Mouse (Mus musculus): ENCODE measurements at regions not wholly inside any gene's neighbourhood (a gene's known extent, or its start where the extent isn't known, plus 50 kb on each side); places are given as distances from the start of the nearest gene placed in this dataset.

GRCm38 (mm10) chr13:116619105-116619504 is 309.6 kb upstream of the Isl1 start:
- Histone ChIP-seq H3K4me3 (ENCODE audit: low read depth, low read length) (no peak overlapping the region), H3K9ac (ENCODE audit: low read depth, low read length) (no peak overlapping the region), H3K27me3 (replicated peaks; ENCODE audit: control insufficient read depth, insufficient read depth, low read length) (no peaks in the 10 kb centered on the region), H3K4me2 (ENCODE audit: low read depth, low read length) (no peak overlapping the region), H3K9me3 (ENCODE audit: control insufficient read depth, low read length) (no peaks in the 10 kb centered on the region), H3K36me3 (ENCODE audit: control insufficient read depth, insufficient read depth, low read length) (no peaks in the 10 kb centered on the region), H3K27ac (replicated peaks; ENCODE audit: low read depth, low read length) (no peak overlapping the region), H3K4me1 (ENCODE audit: control insufficient read depth, insufficient read depth, low read length) (no peaks in the 10 kb centered on the region)
- no peak for ATAC-seq (ENCODE audit: low read depth)
- no peak for DNase-seq (ENCODE audit: low spot score)
- 86% methylated on average over 5 of the region's 5 CpGs for WGBS

GRCm38 (mm10) chr13:116596346-116596745 is 286.9 kb upstream of the Isl1 start:
- Histone ChIP-seq H3K4me2 (ENCODE audit: low read depth, low read length) (no peak overlapping the region), H3K36me3 (ENCODE audit: control insufficient read depth, insufficient read depth, low read length) (no peaks in the 10 kb centered on the region), H3K27me3 (replicated peaks; ENCODE audit: control insufficient read depth, insufficient read depth, low read length) (no peaks in the 10 kb centered on the region), H3K4me1 (ENCODE audit: control insufficient read depth, insufficient read depth, low read length) (no peaks in the 10 kb centered on the region), H3K4me3 (ENCODE audit: low read depth, low read length) (no peak overlapping the region), H3K27ac (replicated peaks; ENCODE audit: low read depth, low read length) (no peak overlapping the region), H3K9ac (ENCODE audit: low read depth, low read length) (no peak overlapping the region), H3K9me3 (ENCODE audit: control insufficient read depth, low read length) (no peaks in the 10 kb centered on the region)
- no peak for ATAC-seq (ENCODE audit: low read depth)
- DNase-seq (ENCODE audit: low spot score) = no peak
- 91% methylated on average over 4 of the region's 4 CpGs for WGBS

GRCm38 (mm10) chr13:116595512-116595911 is 286.0 kb upstream of the Isl1 start:
- Histone ChIP-seq H3K4me3 (ENCODE audit: low read depth, low read length) (no peak overlapping the region), H3K27ac (replicated peaks; ENCODE audit: low read depth, low read length) (no peak overlapping the region), H3K4me2 (ENCODE audit: low read depth, low read length) (no peak overlapping the region), H3K9me3 (ENCODE audit: control insufficient read depth, low read length) (no peaks in the 10 kb centered on the region), H3K9ac (ENCODE audit: low read depth, low read length) (no peak overlapping the region), H3K27me3 (replicated peaks; ENCODE audit: control insufficient read depth, insufficient read depth, low read length) (no peaks in the 10 kb centered on the region), H3K36me3 (ENCODE audit: control insufficient read depth, insufficient read depth, low read length) (no peaks in the 10 kb centered on the region), H3K4me1 (ENCODE audit: control insufficient read depth, insufficient read depth, low read length) (no peaks in the 10 kb centered on the region)
- no peak for ATAC-seq (ENCODE audit: low read depth)
- DNase-seq (ENCODE audit: low spot score) = no peak
- 85% methylated on average over 2 of the region's 2 CpGs for WGBS

- no peak overlapping the region for H3K27ac ChIP-seq (replicated peaks; ENCODE audit: low read depth, low read length)
- H3K27me3 ChIP-seq (replicated peaks; ENCODE audit: control insufficient read depth, insufficient read depth, low read length) = no peaks in the 10 kb centered on the region
- H3K9me3 ChIP-seq (ENCODE audit: control insufficient read depth, low read length) = 0 out of 2 replicates have a peak, but pooled peaks cover 5% of the 10 kb centered on the region
- no peak overlapping the region for H3K4me2 ChIP-seq (ENCODE audit: low read depth, low read length)
- no peak overlapping the region for H3K9ac ChIP-seq (ENCODE audit: low read depth, low read length)
- H3K4me1 ChIP-seq (ENCODE audit: control insufficient read depth, insufficient read depth, low read length) = no peaks in the 10 kb centered on the region
- DNase-seq (ENCODE audit: low spot score) (no peak), ATAC-seq (ENCODE audit: low read depth) (no peak)
- H3K36me3 ChIP-seq (ENCODE audit: control insufficient read depth, insufficient read depth, low read length) = no peaks in the 10 kb centered on the region
- H3K4me3 ChIP-seq (ENCODE audit: low read depth, low read length) = no peak overlapping the region
Measured at GRCm38 (mm10) chr13:116575958-116576335, 266.5 kb upstream of the Isl1 start.

- Histone ChIP-seq H3K4me2 (ENCODE audit: low read depth, low read length) (no peak overlapping the region), H3K27ac (replicated peaks; ENCODE audit: low read depth, low read length) (no peak overlapping the region), H3K4me3 (ENCODE audit: low read depth, low read length) (no peak overlapping the region), H3K9me3 (ENCODE audit: control insufficient read depth, low read length) (0 out of 2 replicates have a peak, but pooled peaks cover 5% of the 10 kb centered on the region), H3K4me1 (ENCODE audit: control insufficient read depth, insufficient read depth, low read length) (no peaks in the 10 kb centered on the region), H3K36me3 (ENCODE audit: control insufficient read depth, insufficient read depth, low read length) (no peaks in the 10 kb centered on the region), H3K27me3 (replicated peaks; ENCODE audit: control insufficient read depth, insufficient read depth, low read length) (no peaks in the 10 kb centered on the region), H3K9ac (ENCODE audit: low read depth, low read length) (no peak overlapping the region)
- peak; percentile 33 for DNase-seq (ENCODE audit: low spot score)
- ATAC-seq (ENCODE audit: low read depth) = no peak
- WGBS = 38% methylated on average over 11 of the region's 11 CpGs
Measured at GRCm38 (mm10) chr13:116575274-116575957, 265.9 kb upstream of the Isl1 start.

GRCm38 (mm10) chr13:116555053-116555452 is 245.6 kb upstream of the Isl1 start:
- DNase-seq (ENCODE audit: low spot score) (no peak), ATAC-seq (ENCODE audit: low read depth) (no peak)
- H3K36me3 ChIP-seq (ENCODE audit: control insufficient read depth, insufficient read depth, low read length) = no peaks in the 10 kb centered on the region
- WGBS = 58% methylated on average over 4 of the region's 4 CpGs
- H3K4me2 ChIP-seq (ENCODE audit: low read depth, low read length) = no peak overlapping the region
- no peak overlapping the region for H3K4me3 ChIP-seq (ENCODE audit: low read depth, low read length)
- H3K27ac ChIP-seq (replicated peaks; ENCODE audit: low read depth, low read length) = no peak overlapping the region
- H3K27me3 ChIP-seq (replicated peaks; ENCODE audit: control insufficient read depth, insufficient read depth, low read length) = no peaks in the 10 kb centered on the region
- no peaks in the 10 kb centered on the region for H3K4me1 ChIP-seq (ENCODE audit: control insufficient read depth, insufficient read depth, low read length)
- no peak overlapping the region for H3K9ac ChIP-seq (ENCODE audit: low read depth, low read length)
- H3K9me3 ChIP-seq (ENCODE audit: control insufficient read depth, low read length) = no peaks in the 10 kb centered on the region

GRCm38 (mm10) chr13:116535211-116535610 is 225.7 kb upstream of the Isl1 start:
- 79% methylated on average over 3 of the region's 3 CpGs for WGBS
- DNase-seq (ENCODE audit: low spot score) (no peak), ATAC-seq (ENCODE audit: low read depth) (no peak)
- Histone ChIP-seq H3K27ac (replicated peaks; ENCODE audit: low read depth, low read length) (no peak overlapping the region), H3K27me3 (replicated peaks; ENCODE audit: control insufficient read depth, insufficient read depth, low read length) (no peaks in the 10 kb centered on the region), H3K4me3 (ENCODE audit: low read depth, low read length) (no peak overlapping the region), H3K4me1 (ENCODE audit: control insufficient read depth, insufficient read depth, low read length) (no peaks in the 10 kb centered on the region), H3K9ac (ENCODE audit: low read depth, low read length) (no peak overlapping the region), H3K36me3 (ENCODE audit: control insufficient read depth, insufficient read depth, low read length) (no peaks in the 10 kb centered on the region), H3K4me2 (ENCODE audit: low read depth, low read length) (no peak overlapping the region), H3K9me3 (ENCODE audit: control insufficient read depth, low read length) (no peaks in the 10 kb centered on the region)

GRCm38 (mm10) chr13:116533163-116533562 is 223.7 kb upstream of the Isl1 start:
- 83% methylated on average over 3 of the region's 3 CpGs for WGBS
- ATAC-seq (ENCODE audit: low read depth) = no peak

GRCm38 (mm10) chr13:116528289-116528688 is 218.8 kb upstream of the Isl1 start:
- Histone ChIP-seq H3K27ac (replicated peaks; ENCODE audit: low read depth, low read length) (no peak overlapping the region), H3K4me2 (ENCODE audit: low read depth, low read length) (no peak overlapping the region), H3K27me3 (replicated peaks; ENCODE audit: control insufficient read depth, insufficient read depth, low read length) (no peaks in the 10 kb centered on the region), H3K4me1 (ENCODE audit: control insufficient read depth, insufficient read depth, low read length) (no peaks in the 10 kb centered on the region; the same call in 1 of the 2 replicates), H3K36me3 (ENCODE audit: control insufficient read depth, insufficient read depth, low read length) (no peaks in the 10 kb centered on the region), H3K4me3 (ENCODE audit: low read depth, low read length) (no peak overlapping the region), H3K9ac (ENCODE audit: low read depth, low read length) (no peak overlapping the region), H3K9me3 (ENCODE audit: control insufficient read depth, low read length) (no peaks in the 10 kb centered on the region)
- no peak for ATAC-seq (ENCODE audit: low read depth)
- 48% methylated on average over 1 of the region's 1 CpGs for WGBS
- DNase-seq (ENCODE audit: low spot score) = peak; percentile 7

More at GRCm38 (mm10) chr13:116533163-116533562, 223.7 kb upstream of the Isl1 start:
- no peaks in the 10 kb centered on the region for H3K36me3 ChIP-seq (ENCODE audit: control insufficient read depth, insufficient read depth, low read length)
- H3K4me3 ChIP-seq (ENCODE audit: low read depth, low read length) = no peak overlapping the region
- H3K9ac ChIP-seq (ENCODE audit: low read depth, low read length) = no peak overlapping the region
- no peaks in the 10 kb centered on the region for H3K27me3 ChIP-seq (replicated peaks; ENCODE audit: control insufficient read depth, insufficient read depth, low read length)
- H3K27ac ChIP-seq (replicated peaks; ENCODE audit: low read depth, low read length) = no peak overlapping the region
- DNase-seq (ENCODE audit: low spot score) = no peak
- H3K4me1 ChIP-seq (ENCODE audit: control insufficient read depth, insufficient read depth, low read length) = no peaks in the 10 kb centered on the region
- H3K4me2 ChIP-seq (ENCODE audit: low read depth, low read length) = no peak overlapping the region
- H3K9me3 ChIP-seq (ENCODE audit: control insufficient read depth, low read length) = no peaks in the 10 kb centered on the region

Measured in embryonic facial prominence, embryonic 14.5 days (tissue).